Mouse (Mus musculus) lung, adult 2 months (tissue): ENCODE measurements around the gene Elf1. TPM values are rescaled to one million over a fixed set of nuclear protein-coding genes. Genes with fewer than 3 reads are reported as not detected.

Experiments
- DNase-seq: peaks from one replicate; pipeline ENCODE4 v3.0.0; 2022
- H3K4me1 ChIP-seq: fragments of 200-500 bp; 2 replicates; pipeline ENCODE4 v1.6.1; 2011; ENCODE audit warnings: low read length; ENCODE audit not compliant: control insufficient read depth, insufficient read depth
- H3K4me3 ChIP-seq: fragments of 200-500 bp; replicated peaks from 2 replicates; pipeline ENCODE3; 2011; ENCODE audit warnings: low read depth, mild to moderate bottlenecking, control low read depth, low read length; ENCODE audit errors: extremely low read depth
- CTCF ChIP-seq: fragments of 200-500 bp; IDR thresholded peaks from 2 replicates; pipeline ENCODE4 v1.5.1; 2011; ENCODE audit warnings: mild to moderate bottlenecking, low read length, control low read depth; ENCODE audit not compliant: insufficient read depth
- POLR2A ChIP-seq: fragments of 200-500 bp; IDR thresholded peaks from 2 replicates; pipeline ENCODE4 v1.6.1; 2011; ENCODE audit warnings: low read depth, mild to moderate bottlenecking, control low read depth, low read length, borderline replicate concordance; ENCODE audit errors: extremely low read depth
- WGBS: fragments of 180-500 bp; shearing (Covaris S2); methylation state at CpG from one replicate; pipeline ENCODE4 v1.1.7; 2018; 5-methylcytosine and 5-hydroxymethylcytosine counted together
- polyA plus RNA-seq: library from polyadenylated mRNA; depleted of rRNA; stranded (reverse); fragments of >200 nt; gene quantifications from 2 replicates; pipeline ENCODE4 v1.2.3, GENCODE M21; 2012

Elf1 gene
- polyA plus RNA-seq, 1 experiment: 20.9 TPM

DNA sequence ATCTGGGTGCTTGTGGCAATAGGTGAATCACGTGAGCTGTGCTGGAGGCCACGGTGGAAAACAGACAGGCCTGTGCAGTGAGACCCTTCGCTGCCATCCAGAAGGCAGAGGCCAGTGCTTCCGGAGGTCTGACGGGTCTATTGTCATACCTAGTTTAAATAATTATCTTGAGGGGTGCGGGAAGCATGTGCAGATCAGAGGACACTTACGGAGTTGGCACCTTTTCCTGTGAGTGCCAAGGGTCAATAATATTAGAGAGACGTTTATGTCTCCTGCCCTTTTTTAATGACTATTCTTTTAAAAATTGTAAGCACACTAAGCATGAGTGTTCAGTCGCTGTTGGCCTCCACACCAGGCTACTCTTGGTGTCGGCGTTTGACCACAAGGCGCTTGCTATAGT is 8.2 kb downstream of the Elf1 start:
- no peak for DNase-seq
- Histone ChIP-seq H3K4me1 (peaks cover 23% of the 10 kb centered on the region), H3K4me3 (no peak overlapping the region)
- 38% methylated on average over 12 of the region's 12 CpGs for WGBS
- TF ChIP-seq POLR2A (no peak), CTCF (no peak)

DNA sequence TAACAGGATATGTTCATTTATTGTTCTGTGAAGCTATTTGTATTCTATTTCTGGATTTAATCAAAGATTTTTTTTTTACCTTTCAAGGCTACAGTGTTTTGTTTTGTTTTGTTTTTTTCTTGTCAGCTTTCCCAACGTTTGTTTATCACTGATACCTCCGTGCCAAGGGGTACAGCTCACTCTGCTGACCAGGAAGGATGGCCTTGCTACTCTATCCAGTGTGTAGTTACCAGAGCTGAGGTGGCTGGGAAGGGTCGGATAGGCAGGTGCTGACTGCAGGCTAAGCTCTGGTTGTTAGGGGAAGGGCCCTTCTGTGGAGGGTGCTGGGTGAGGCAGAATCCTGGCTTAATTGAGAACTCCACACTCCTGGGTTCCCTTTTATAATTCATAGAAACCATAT is 9.3 kb downstream of the Elf1 start:
- 31% methylated on average over 3 of the region's 3 CpGs for WGBS
- no peak for TF ChIP-seq CTCF
- TF ChIP-seq POLR2A: no peak
- no peak for DNase-seq

GRCm38 (mm10) chr14:79494349-79494748 is 13.4 kb downstream of the Elf1 start:
- TF ChIP-seq CTCF: no peak
- no peak for TF ChIP-seq POLR2A
- DNase-seq: no peak
- Histone ChIP-seq H3K4me1 (peaks cover 7% of the 10 kb centered on the region), H3K4me3 (no peak overlapping the region)
- 84% methylated on average over 6 of the region's 6 CpGs for WGBS

More for the DNA sequence above, 9.3 kb downstream of the Elf1 start:
- Histone ChIP-seq H3K4me1 (peaks cover 19% of the 10 kb centered on the region), H3K4me3 (no peak overlapping the region)

- 63% methylated on average over 9 of the region's 9 CpGs for WGBS
- TF ChIP-seq CTCF: no peak
- no peak for TF ChIP-seq POLR2A
- DNase-seq: no peak
Measured at GRCm38 (mm10) chr14:79499326-79499725, 18.3 kb downstream of the Elf1 start.

DNA sequence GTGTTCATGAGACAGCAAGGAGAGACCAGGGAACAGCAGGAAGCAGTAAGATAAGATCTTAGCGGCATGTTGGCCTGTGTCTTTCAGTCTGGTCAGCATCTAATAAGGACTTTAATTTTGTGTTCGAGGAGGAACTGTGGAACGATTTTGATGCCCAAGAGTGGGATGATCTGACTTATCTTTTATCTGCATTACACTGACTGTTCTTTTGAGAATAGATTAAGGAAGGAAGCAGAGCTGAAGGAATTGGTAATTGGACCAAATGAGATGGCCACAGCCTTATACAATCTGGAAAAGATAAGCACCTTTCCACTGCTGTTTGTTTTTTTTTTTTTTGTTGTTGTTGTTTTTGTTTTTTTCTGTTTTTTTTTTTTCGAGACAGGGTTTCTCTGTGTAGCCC is 19.8 kb downstream of the Elf1 start:
- no peak for TF ChIP-seq CTCF
- TF ChIP-seq POLR2A: no peak
- 54% methylated on average over 4 of the region's 4 CpGs for WGBS
- no peak for DNase-seq
- Histone ChIP-seq H3K4me1 (peaks cover 19% of the 10 kb centered on the region), H3K4me3 (no peak overlapping the region)

More at GRCm38 (mm10) chr14:79499326-79499725, 18.3 kb downstream of the Elf1 start:
- peaks cover 16% of the 10 kb centered on the region for H3K4me1 ChIP-seq
- no peak overlapping the region for H3K4me3 ChIP-seq

DNA sequence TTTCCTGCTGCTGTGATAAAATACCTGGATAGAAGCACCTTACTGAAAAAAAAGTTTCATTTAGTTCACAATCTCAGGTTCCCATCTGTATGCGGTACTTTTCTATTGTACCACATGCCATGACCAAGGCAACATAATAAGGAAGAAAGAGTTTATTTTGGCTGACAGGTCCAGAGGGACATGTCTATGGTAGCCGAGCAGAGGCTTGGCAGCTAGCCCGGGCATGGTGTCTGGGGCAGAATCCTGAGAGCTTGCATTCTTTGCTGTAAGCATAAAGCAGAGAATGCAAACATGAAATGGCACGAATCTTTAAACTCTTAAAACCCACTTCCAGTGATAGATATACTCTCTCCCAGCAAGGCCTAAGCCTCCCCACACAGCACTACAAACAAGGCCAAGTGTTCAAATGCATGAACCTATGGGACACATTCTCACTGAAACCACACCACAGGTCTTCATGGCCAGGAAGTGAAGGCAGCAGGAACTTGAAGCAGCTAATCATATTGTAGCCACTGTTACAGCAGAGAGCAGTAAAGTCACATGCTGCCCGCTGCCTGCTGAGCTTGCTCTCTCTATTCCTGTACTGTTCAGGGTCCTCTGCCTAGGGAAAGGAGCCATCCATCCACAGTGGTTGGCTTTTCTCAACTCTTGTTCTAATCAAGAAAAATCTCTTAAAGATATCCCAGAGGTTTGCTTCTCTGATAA is 22.5 kb downstream of the Elf1 start:
- TF ChIP-seq POLR2A: no peak
- TF ChIP-seq CTCF: no peak
- H3K4me3 ChIP-seq: no peak overlapping the region
- H3K4me1 ChIP-seq: peaks cover 19% of the 10 kb centered on the region
- 30% methylated on average over 5 of the region's 5 CpGs for WGBS
- DNase-seq: no peak

GRCm38 (mm10) chr14:79504246-79505006 is 23.4 kb downstream of the Elf1 start:
- Histone ChIP-seq H3K4me1 (peaks cover 18% of the 10 kb centered on the region), H3K4me3 (no peak overlapping the region)
- WGBS: 67% methylated on average over 7 of the region's 7 CpGs
- no peak for DNase-seq
- TF ChIP-seq CTCF: no peak
- TF ChIP-seq POLR2A: no peak

DNA sequence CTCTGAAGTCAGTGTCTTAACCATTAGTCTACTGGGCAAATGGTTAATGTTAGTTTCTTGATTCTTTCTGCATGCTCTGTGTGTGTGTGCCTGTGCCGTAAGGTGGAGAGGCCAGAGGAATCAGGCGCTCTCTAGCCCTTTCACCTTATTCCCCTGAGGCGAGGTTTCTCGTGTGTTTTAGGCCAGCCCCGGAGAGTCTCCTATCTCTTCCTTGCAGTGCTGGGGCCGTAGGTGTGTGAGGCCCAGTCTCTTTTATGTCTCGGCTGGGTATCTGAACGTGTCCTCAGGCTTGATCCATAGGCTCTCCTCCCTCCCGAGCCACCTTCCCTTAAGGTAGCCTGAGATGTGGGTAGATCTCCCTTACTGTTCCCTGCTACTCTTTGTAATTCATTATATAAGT is 25.2 kb downstream of the Elf1 start:
- no peak for DNase-seq
- WGBS: 84% methylated on average over 9 of the region's 9 CpGs
- no peak overlapping the region for H3K4me3 ChIP-seq
- no peak for TF ChIP-seq POLR2A
- TF ChIP-seq CTCF: no peak
- peaks cover 23% of the 10 kb centered on the region for H3K4me1 ChIP-seq

GRCm38 (mm10) chr14:79507846-79508245 is 26.9 kb downstream of the Elf1 start:
- no peak overlapping the region for H3K4me3 ChIP-seq

GRCm38 (mm10) chr14:79508662-79509305 is 27.8 kb downstream of the Elf1 start:
- WGBS: 67% methylated on average over 9 of the region's 9 CpGs
- Histone ChIP-seq H3K4me1 (peaks cover 26% of the 10 kb centered on the region), H3K4me3 (no peak overlapping the region)
- no peak for DNase-seq
- no peak for TF ChIP-seq POLR2A
- no peak for TF ChIP-seq CTCF

More at GRCm38 (mm10) chr14:79507846-79508245, 26.9 kb downstream of the Elf1 start:
- DNase-seq: no peak
- no peak for TF ChIP-seq POLR2A
- TF ChIP-seq CTCF: no peak
- H3K4me1 ChIP-seq: peaks cover 29% of the 10 kb centered on the region
- 69% methylated on average over 1 of the region's 1 CpGs for WGBS

DNA sequence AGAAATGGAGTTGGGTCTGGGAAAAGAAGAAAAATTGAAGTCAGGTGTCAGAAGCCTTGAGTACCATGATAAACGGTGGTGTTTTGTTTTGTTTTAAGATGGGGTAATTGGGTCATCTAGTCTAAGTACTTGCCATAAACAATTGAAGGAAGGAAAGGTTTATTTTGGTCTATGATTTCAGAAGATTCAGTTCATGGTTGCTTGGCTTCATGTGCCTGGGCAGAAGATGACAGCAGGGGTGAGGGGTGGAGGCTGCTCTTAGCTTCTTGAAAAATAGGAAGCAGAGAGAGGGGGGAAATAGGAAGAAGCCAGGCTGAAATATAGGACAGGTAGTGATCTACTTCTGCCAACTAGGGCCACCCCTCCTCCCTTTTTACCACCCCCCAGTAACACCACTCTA is 30.5 kb downstream of the Elf1 start:
- DNase-seq: no peak
- Histone ChIP-seq H3K4me1 (peaks cover 20% of the 10 kb centered on the region), H3K4me3 (no peak overlapping the region)
- TF ChIP-seq POLR2A: no peak
- no peak for TF ChIP-seq CTCF
- 18% methylated on average over 1 of the region's 1 CpGs for WGBS
